Mouse (Mus musculus) kidney, embryonic 16.5 days (tissue): ENCODE results near the gene Sidt2. TPM values are rescaled to one million over a fixed set of nuclear protein-coding genes. Genes with fewer than 3 reads are reported as not detected.

ENCODE experiments used
- ATAC-seq: fragments of 200-750 bp; cut with Nextera tagmentation; 2 replicates; pipeline ENCODE4 v1.8.0; 2017; ENCODE audit warnings: moderate TSS enrichment; ENCODE audit not compliant: low FRiP score, low TSS enrichment
- H3K27ac ChIP-seq: fragments of 300-500 bp; sonication (generic); 2 replicates; pipeline ENCODE4 v1.5.1; 2014; ENCODE audit warnings: low read length
- H3K27me3 ChIP-seq: fragments of 300-500 bp; sonication (generic); 2 replicates; pipeline ENCODE4 v1.6.1; 2014; ENCODE audit warnings: low read length, control low read depth, mixed read lengths; ENCODE audit not compliant: insufficient read depth
- H3K36me3 ChIP-seq: fragments of 300-500 bp; sonication (generic); 2 replicates; pipeline ENCODE4 v1.6.1; 2014; ENCODE audit warnings: low read length, control low read depth, mixed read lengths; ENCODE audit not compliant: insufficient read depth
- H3K4me1 ChIP-seq: fragments of 300-500 bp; sonication (generic); 2 replicates; pipeline ENCODE4 v1.6.1; 2014; ENCODE audit warnings: low read length, control low read depth, mixed read lengths; ENCODE audit not compliant: insufficient read depth
- H3K4me2 ChIP-seq: fragments of 300-500 bp; sonication (generic); replicated peaks from 2 replicates; pipeline ENCODE4 v1.6.1; 2014; ENCODE audit warnings: low read depth, low read length
- H3K4me3 ChIP-seq: fragments of 300-500 bp; sonication (generic); 2 replicates; pipeline ENCODE4 v1.5.1; 2014; ENCODE audit warnings: mild to moderate bottlenecking, low read length
- H3K9ac ChIP-seq: fragments of 300-500 bp; sonication (generic); replicated peaks from 2 replicates; pipeline ENCODE4 v1.6.1; 2014; ENCODE audit warnings: low read length
- H3K9me3 ChIP-seq: fragments of 300-500 bp; sonication (generic); 2 replicates; pipeline ENCODE4 v1.6.1; 2016; ENCODE audit warnings: low read length, control low read depth
- microRNA-seq: library from miRNA; unstranded; fragments of <30 nt; microRNA quantifications from one replicate; pipeline ENCODE4, GENCODE M21; 2016
- polyA plus RNA-seq: library from polyadenylated mRNA; unstranded; fragments of >200 nt; fragmentation: Nextera tagmentation; extraction: Ambion mirVana; gene quantifications from 2 replicates; pipeline ENCODE4 v1.2.1, GENCODE M21; 2015

Gene Sidt2
- polyA plus RNA-seq, 1 experiment from 2014 or later = 44.5 TPM

DNA sequence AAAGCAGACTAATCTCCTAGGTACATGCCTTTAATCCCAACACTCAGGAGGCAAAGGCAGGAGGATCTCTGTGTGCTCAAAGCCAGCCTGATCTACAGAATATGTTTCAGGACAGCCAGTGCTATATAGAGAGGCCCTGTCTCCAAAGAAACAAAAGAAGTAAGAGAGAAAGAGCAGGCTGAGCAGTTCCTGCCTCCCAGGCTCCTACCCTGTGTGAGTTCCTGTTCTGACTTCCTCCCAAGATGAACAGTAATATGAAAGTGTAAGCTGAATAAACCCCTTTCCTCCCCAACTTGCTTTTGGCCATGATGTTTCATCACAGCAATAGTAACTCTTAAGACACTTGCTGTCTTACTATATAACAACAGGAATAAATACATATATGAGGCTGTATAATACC lies 61.4 kb downstream of the Sidt2 start:
- peaks cover 55% of the 10 kb centered on the region for H3K36me3 ChIP-seq
- no peaks in the 10 kb centered on the region for H3K27me3 ChIP-seq
- no peak overlapping the region for H3K4me2 ChIP-seq
- no peaks in the 10 kb centered on the region for H3K9me3 ChIP-seq
- no peak for ATAC-seq
- H3K4me3 ChIP-seq = no peak overlapping the region
- no peaks in the 10 kb centered on the region for H3K4me1 ChIP-seq
- no peak overlapping the region for H3K9ac ChIP-seq
- H3K27ac ChIP-seq = no peak overlapping the region

Small RNA genes within 50 kb of the gene (microRNA-seq; reads per million reads assigned to microRNA genes)
- gene Mir7087 = not detected

Other genes starting within 250 kb of the Sidt2 start
- 24.1 and 31.1 TPM in 2 replicates for gene Cep164, start 126.6 kb downstream of the Sidt2 start, polyA plus RNA-seq
- gene Bace1, start 116.7 kb downstream of the Sidt2 start, polyA plus RNA-seq = 35.2 and 38.8 TPM in 2 replicates
- gene Pcsk7, start 48.8 kb downstream of the Sidt2 start, polyA plus RNA-seq = 23.2 and 24.9 TPM in 2 replicates
- gene Rnf214, start 48.3 kb downstream of the Sidt2 start, polyA plus RNA-seq = 50.5 and 62.7 TPM in 2 replicates
- 92.3 and 154 TPM in 2 replicates for gene Tagln, start 19.2 kb downstream of the Sidt2 start, polyA plus RNA-seq
- 166 and 173 TPM in 2 replicates for gene Pafah1b2, start 57.4 kb upstream of the Sidt2 start, polyA plus RNA-seq
- 5.2 and 5.6 TPM in 2 replicates for gene Sik3, start 57.6 kb upstream of the Sidt2 start, polyA plus RNA-seq